Mouse (Mus musculus) neural tube, postnatal 0 days (tissue): ENCODE measurements around the gene Dnah12. TPM values are rescaled to one million over a fixed set of nuclear protein-coding genes. Genes with fewer than 3 reads are reported as not detected.

Experiments used
- microRNA-seq: library from miRNA; unstranded; fragments of <30 nt; microRNA quantifications from one replicate; pipeline ENCODE4, GENCODE M21; 2016
- polyA plus RNA-seq: library from polyadenylated mRNA; unstranded; fragments of >200 nt; fragmentation: Nextera tagmentation; extraction: Ambion mirVana; gene quantifications from 2 replicates; pipeline ENCODE4 v1.2.1, GENCODE M21; 2015

Dnah12 gene
- 0.35 and 0.43 TPM in 2 replicates for polyA plus RNA-seq

DNA sequence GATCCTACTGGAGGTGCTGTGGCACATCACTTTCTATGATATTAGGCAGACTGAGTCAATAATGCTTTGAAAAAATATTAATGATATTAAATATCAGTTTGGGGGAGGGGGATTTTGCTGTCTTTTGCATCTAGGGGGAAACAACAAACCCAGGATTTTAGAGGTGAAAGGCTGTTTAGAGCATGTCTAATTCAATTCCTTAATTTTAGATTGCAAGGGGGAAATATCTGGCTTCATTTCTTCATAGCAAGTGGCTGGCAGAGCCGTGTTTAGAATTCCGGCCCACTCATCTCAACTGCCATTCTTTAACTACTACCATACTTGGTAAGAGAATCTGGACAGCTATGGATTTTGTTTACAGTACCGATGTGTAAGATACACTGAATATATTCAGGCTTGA, at the start of gene Dnah12:
Gene Dnah12, plus strand, starts transcription at position 301 of the 400 bp plus-strand sequence.

DNA sequence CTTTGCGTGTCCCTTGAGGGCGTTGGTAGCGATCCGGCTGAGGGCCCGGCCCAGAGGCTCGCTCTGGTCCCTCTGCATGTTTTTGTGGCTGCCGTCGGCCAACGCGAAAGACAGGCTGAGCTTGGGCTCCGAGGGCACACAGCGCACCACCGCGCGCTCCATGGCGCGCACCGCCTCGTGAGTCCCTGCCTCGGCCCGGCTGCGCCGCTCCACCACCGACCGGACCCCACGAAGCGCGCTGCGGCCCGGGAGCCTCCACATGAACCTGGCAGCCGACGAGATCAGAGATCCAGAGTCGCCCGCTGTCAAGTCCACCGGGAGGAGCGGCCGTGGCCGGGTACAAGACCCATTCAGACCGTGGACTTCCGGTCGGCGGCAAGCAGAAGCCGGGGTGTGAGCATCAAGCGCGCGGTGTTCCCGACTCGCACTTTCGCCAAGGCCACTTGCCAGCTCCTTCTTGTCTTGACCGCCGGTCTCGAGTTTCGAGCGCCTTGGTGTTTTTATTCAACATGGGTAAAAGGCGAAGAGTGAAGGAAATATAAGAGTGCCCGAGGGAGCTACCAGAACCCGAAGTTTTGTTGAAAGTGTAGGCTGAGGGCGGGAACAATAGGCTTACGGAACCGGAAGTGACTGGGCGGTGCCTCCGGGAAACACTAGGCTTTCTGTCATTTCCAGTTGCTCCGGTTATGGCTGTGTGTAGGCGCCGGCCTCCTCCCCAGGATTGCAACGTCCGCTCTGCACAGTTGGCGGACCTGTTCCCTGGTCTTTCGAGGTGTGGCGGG, 23.6 kb upstream of the Dnah12 start, which contains the start of gene Pde12:
Gene Pde12, minus strand, starts transcription at position 592 of the 782 bp plus-strand sequence.

DNA sequence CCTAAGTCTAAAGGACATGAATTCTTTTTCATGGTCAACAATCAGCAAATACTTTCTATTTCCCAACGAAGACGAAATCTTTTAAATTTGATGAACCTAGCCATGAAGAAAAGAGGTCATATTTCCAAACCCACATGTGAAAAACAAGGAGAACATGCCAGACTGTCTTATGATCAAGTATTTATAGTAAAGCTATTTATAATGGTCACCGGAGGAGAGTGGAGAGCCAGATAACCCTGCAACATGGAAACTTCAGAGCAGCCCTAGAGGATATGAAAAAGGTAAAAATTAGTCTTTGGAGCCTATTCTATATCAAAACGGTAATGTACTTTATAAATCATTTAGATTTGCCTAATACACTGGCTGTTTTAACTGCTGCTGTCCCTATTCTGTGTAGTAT, 201.3 kb downstream of the Dnah12 start, which contains the start of gene Asb14:
Gene Asb14, plus strand, starts transcription at position 166 of the 400 bp plus-strand sequence.

Small RNAs within 50 kb of the gene (microRNA-seq; reads per million reads assigned to microRNA genes)
- not detected for gene Mir7672

Other genes starting within 250 kb of the Dnah12 start
- 15.3 and 15.7 TPM in 2 replicates for gene Slmap, start 158.3 kb upstream of the Dnah12 start, polyA plus RNA-seq
- gene Dennd6a, start 119.4 kb upstream of the Dnah12 start, polyA plus RNA-seq, result 16.8 and 20.9 TPM in 2 replicates
- 377 and 403 TPM in 2 replicates for gene Arf4, start 55.2 kb upstream of the Dnah12 start, polyA plus RNA-seq
- gene Pde12, start 23.4 kb upstream of the Dnah12 start, polyA plus RNA-seq, result 9.5 and 10.0 TPM in 2 replicates
- 0.19 and 0.27 TPM in 2 replicates for gene Asb14, start 201.3 kb downstream of the Dnah12 start, polyA plus RNA-seq